Mouse (Mus musculus) kidney, adult 18-20 months (tissue): Measurements from ENCODE around the gene Ccz1.
"Not testable (repeated sequence)": the region's sequence is repeated elsewhere in the genome, so short reads cannot be mapped to it uniquely, and the experiment has no call there.

Experiments
- DNase-seq: peaks from one replicate; pipeline ENCODE4 v3.0.0; 2021

Gene Ccz1

DNA sequence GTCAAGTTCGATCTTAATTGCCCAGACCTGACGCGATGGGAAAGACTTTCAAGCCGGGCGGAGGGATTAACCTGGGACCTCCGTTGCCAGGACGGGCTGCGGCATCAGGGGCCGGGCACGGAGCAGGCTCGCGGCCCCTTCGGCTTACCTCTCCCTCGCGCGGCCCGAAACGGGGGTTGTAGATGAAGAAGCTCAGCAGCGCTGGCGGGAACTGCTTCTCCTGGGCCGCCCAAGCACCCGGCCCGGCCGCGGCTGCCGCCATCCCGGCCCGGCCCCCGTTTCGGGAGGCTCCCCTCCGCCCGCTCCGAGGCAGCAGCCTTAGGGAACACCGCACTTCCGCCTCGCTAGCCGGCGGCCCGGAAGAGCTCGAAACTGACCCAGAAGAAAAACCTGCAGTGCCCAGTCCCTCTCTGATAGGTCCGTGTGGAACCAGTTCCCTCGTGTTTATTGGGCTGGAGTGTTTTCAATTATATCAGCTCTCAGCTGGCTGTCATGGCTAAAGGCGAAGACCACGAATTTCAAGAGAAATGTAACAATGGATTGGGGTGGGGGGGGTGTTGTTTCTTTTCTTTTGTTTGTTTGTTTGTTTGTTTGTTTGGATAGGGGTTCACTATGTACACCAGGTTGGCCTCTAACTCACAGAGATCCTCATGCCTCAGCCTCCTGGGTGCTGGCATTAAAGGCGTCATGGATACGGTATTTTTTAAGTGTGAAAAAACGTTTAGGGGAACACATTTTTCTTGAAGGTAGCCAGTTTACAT lies at the start of gene Ccz1:
Gene Ccz1 (minus strand): TSS at position 327 of the 761 bp plus-strand sequence.
- DNase-seq = peak; percentile 80

- no peak for DNase-seq
Observed at GRCm38 (mm10) chr5:144064093-144064492, 49.4 kb upstream of the Ccz1 start.

DNA sequence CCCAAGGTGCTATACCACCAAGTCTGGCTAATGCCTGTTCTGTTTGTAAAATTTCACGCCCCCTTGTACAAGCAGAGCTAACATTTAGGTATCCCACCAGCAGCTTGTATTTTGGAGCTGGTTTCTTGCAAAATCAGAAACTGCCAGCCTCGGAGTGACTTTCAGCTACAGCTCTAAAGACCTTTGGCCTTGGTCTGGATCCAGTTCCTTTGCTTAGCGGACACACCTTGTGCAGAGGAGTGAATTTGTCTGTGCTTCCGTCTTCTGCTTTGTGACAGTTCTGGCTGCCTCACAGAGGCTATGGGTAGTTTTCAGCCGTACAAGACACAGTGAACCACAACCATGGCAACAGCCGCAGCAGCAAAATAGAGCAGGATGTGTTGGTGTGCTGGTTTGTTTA lies 39.7 kb upstream of the Ccz1 start:
- peak; percentile 23 for DNase-seq

GRCm38 (mm10) chr5:144053450-144053849 lies 38.8 kb upstream of the Ccz1 start:
- DNase-seq = no peak

DNA sequence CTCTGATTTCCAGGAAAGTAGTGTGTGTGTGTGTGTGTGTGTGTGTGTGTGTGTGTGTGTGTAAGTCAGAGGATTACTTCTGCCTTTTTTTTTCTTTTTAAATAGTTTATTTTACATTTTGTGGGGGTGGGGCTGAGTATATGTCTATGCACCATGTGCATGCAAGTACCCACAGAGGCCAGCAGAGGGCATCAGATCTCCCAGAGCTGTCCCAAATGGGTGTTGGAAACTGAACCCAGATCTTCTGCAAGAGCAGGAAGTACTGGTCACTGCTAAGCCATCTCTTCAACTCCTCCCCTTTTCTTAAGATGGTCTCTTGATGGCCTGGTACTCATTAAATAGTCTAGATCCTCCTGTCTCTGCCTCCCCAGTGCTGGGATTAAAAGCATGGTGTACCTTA lies 36.6 kb upstream of the Ccz1 start:
- DNase-seq = peak; percentile 13

DNA sequence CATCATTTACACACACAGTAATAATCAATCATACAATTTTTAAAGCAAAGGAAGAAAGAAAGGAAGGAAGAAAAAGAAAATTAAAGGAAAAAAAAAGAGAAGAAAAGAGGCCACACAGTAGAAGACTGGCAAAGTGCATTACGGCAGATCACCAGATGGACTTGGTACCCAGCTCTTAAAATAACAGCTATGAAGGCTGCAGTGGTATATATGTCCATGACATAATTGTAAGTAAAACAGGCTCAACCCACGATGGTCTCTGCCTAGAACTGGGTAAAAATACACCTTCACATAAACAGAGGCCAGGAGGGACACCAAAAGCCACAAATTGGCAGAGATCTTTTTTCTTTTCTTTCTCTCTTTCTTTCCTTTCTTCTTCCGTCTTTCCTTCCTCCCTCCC lies 35.2 kb upstream of the Ccz1 start:
- no peak for DNase-seq

GRCm38 (mm10) chr5:144047324-144047723 lies 32.6 kb upstream of the Ccz1 start:
- DNase-seq = no peak

DNA sequence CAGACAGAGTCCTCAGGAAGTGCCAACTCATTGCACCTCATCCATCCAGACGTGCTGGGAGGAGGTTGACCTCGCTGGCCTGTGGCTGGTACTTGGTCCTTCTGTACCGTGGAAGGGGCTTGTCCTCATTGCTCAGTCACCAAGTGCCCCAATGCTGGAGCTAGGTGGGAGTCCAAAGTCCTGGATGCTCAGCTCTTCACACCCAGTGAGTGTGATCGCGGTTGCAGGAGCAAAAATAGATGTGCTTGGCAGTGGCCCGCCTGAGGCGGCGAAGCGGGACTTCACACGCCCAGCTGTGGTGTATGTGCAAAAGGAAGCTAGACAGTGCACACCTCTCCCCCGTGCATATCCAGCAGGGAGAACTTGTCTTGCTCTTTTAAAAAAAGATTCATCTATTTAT lies 28.5 kb upstream of the Ccz1 start:
- DNase-seq = peak; percentile 26

DNA sequence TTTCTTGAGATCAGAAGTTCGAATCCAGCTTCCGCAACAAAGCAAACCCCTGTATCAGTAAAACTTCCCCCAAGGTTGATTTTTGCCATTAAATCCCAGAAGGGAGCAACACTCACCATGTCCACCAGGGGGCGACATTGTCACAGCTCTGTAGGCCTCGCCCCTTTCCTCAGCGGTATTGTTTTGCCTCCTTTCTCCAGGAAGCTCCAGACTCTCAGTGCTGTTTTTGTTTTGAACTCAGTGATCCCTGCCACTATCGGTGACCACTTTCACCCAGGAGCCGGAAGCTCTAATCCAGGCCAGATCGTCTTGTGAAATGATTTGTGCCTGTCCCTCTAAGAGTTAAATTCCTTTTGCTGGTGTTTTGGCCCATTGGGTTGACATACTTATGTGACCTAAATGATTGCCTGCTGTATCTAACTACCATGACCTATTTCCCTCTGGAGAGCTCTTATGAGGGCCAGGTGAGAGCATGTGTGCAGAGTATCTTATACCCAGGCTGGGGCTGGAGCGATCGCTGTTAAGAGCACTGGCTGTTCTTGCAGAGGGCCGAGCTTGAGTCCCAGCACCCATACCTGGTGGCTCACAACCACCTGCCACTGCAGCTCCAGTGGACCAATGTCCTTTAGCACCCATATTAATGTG lies 26.2 kb upstream of the Ccz1 start:
- DNase-seq = peak; percentile 77

DNA sequence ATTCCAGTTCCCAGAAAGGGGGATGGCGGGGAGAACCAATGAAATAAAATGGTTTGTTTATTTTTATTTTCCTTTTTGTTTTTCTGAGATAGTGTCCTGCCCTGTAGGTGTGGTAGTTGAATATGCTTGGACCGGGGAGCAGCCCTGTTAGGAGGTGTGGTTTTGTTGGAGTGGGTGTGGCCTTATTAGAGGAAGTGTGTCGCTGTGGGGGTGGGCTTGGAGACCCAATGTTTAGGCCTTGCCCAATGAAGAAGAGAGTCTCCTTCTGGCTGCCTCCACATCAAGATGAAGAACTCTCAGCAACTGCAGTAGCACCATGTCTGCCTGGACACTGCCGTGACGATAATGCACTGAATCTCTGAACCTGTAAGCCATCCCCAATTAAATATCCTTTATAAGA lies 25.2 kb upstream of the Ccz1 start:
- DNase-seq = no peak

DNA sequence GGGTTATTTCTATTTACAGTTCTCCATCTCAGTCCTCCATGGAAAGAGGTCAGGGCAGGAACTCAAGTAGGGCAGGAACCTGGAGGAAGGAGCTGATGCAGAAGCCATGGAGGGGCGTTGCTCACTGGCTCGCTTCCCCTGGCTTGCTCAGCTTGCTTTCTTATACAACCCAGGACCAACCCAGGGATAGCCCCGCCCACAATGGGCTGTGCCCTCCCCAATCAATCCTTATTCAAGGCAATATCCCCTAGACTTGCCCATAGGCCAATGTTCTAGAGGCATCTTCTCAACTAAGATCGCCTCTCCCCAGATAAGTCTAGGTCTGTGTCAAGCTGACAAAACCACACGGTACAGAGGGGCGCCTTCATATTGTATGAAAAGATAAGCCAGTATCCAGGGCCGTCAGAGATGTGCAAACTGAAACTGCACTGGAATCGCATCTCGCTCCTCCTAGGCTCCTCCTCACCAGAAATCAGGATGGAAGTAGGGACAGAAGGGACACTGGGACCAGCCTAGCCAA lies 24.5 kb upstream of the Ccz1 start:
- no peak for DNase-seq

GRCm38 (mm10) chr5:144036952-144037351 lies 22.3 kb upstream of the Ccz1 start:
- DNase-seq = no peak

DNA sequence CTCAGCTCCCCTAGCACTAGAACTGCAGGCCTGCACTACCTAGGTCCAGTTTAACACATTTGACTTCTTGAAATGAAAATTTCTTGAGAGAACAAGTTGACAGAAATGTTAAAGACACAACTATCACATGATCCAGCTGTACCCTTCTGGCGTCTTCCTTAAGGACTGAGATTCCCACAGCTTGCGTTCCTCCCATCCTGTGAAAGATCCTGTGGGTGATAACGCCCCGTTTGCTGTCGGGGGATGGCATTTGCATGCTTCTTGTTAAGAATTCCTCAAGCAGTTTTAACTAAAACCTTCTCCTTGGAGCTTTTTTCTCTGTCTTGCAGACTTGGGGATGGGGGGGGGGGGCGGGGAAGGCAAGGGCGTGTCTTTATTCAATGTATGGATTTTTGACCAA lies 19.9 kb upstream of the Ccz1 start:
- no peak for DNase-seq

- DNase-seq = peak; percentile 23
Observed at GRCm38 (mm10) chr5:144032491-144032890, 17.8 kb upstream of the Ccz1 start.

DNA sequence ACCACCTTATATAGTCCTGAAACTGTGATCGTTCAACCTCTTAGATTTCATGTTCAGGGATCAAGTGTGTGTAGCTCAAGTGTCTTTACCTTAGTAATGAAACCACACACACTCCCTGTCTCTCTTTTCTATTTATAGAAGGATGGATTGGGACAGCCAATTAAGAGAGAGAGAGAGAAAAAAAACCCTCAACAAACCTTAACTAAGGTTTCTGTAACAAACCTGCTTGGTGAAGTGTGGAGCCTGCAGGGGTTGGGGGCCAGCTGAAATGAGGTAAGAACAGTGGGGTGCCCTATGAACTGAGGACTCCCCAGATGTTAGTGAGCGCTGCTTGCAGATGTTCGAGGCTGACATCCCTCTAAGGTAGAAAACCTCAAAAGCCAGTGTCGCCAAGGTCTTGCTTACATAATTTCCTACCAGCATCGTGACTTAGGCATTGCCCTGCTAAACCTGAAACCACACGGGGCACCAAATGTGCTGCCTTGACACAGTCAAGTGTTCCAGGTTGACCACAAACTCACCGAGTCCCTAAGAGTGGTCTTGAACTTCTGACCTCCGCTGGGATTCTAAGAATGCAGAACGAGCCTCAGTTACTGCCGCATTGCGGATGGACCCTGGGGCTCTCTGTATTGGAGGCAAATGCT lies 12.1 kb upstream of the Ccz1 start, which contains the start of gene Ocm:
Gene Ocm (minus strand): TSS at position 51 of the 644 bp plus-strand sequence.
- DNase-seq = no peak

DNA sequence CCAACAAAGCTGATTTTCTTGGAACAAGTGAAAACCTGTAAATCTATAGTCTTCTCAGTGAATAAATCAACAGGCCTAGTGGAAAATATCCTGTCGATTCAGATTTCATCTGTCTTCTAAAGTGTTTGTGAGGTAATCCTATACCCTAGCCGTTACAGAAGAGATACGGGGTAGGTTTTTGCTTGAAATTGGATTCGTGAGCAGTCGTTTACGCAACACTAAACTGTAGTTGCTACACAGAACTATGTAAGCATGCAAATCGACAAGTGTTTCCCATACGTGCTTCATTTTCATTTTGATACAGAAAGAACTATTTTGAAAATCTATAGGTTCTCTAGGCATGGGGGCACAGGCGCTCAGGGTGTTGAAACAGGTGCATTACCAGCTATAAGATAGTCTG lies 1.2 kb upstream of the Ccz1 start:
- no peak for DNase-seq

DNA sequence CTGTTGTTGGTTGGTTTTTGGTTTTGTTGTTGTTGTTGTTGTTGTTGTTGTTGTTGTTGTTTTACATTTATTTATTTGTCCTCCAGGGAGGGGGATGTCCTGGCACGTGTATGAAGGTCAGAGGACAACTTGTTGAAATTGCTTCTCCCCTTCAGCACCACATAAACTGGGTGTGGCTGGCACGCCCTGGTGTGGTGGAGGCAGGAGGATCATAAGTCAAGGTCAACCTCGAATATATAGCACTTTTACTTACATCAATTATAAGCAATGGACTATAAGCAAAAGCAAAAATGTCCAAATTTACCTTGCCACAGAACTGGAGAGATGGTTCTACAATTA lies 604 bp upstream of the Ccz1 start:
- no peak for DNase-seq

GRCm38 (mm10) chr5:144013366-144014134 lies 1.1 kb downstream of the Ccz1 start:
- DNase-seq = not testable (repeated sequence)

GRCm38 (mm10) chr5:144002461-144003192 lies 12.1 kb downstream of the Ccz1 start:
- no peak for DNase-seq

GRCm38 (mm10) chr5:143999409-143999808 lies 15.3 kb downstream of the Ccz1 start:
- DNase-seq = no peak

DNA sequence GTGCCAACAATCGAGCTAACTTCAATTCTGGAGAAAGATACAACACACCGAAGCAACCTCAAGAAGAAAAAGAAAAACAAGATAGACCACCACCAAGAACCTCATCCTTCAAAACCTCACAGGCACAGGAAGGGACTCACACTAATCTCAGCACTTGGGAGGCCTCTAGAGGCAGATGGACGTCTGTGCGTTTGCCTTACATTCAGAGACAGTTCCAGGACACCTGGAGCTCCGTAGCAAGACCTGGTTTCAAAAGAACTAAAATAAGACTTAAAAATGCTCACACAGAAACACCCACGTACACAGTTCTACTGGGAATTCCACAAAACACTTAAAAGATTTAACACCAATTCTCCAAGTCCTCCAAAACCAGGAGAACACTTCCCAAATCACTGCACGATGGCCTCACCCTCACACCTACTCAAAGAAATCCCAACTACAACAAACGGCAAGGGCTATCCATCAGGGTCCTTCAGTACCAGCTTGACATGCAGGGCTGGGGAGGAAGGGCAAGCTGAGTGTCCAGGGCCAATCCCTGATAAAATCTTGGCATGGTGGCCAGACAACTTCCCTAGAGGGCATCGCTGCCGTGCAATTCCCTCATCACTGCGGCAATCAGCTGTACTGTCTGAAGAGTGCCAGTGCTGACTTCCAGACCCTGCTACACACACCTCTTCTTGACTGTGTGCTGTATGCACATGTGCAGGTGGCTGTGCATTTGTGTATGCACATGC lies 19.9 kb downstream of the Ccz1 start:
- no peak for DNase-seq

DNA sequence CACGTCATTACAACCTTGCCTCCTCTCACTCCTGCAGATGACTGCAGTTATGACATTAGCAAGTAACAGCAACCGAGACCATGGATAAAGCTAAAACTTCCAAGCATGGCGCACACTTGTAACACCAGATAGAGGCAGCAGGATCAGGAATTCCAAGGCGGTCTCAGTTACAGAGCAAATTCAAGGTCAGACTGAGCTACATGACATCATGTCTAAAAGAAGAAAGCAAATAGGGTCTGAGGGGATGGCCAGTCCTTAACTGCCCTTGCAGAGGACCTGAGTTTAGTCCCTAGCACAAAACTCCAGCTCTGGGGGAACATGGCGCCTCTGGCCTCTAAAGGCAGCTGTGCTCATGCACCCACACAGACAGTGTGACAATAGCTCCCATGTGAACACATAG lies 20.8 kb downstream of the Ccz1 start:
- DNase-seq = no peak
